Mouse (Mus musculus): ENCODE data around the gene Macrod2.

The Macrod2 gene

DNA sequence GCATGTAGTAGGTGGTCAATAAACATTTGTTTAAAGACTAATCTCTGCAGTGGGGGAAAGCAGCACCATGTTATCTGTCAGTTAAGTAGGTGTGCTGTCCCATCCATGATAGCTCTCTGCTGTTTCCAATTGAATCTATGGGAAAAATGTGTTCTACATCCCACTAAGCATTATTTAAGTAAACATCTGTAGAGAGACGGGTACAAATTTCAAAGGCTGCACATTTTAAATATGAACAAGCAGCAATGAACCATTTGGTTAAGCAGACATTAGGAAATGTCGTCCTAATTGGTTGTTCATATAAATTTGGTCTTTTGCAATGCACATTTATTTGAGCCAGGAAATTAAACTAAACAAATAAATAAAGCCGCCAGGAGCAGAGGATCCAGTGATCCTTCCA lies 1277.7 kb downstream of the Macrod2 start:
- DNase-seq (ENCODE audit: low read depth, low spot score): no peak

DNA sequence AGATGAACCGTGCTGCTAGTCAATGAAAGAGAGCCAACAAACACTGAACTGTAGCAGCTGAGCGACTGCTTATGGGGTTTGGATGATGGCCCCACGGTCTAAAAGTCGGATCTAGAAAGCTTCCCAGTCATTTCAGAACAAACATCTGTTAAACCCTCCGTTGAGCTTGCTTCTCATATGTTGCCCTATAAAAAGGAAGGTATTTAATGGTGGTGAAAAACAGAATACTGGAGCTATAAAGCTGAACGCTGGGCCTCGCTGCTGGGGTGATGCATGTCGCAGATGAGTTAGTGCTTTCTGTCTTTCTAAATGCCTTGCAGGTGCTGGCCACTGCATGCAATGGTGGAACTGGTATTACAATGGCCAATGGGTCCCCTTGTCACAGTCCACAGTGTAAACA lies 1278.3 kb downstream of the Macrod2 start:
- DNase-seq (ENCODE audit: low read depth, low spot score): no peak

DNA sequence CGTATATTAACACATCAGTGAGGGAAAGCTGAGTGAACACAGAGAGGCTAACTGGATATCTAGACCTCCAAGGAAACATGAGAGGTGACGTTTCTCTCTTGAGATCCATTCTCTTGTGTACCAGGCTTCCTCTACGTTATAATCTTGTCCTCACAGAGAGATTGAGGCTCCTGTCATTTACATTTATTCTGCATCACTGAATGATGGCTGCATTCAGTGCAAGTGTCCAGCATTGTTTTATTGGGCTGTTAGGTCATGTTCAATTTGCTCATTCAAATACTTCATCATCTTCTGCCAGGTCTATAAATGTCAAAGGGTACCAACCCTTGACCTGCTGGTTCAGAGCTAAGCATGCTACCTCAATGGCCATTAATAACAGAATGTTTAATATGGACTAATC lies 1302.4 kb downstream of the Macrod2 start:
- no peak for DNase-seq (ENCODE audit: low read depth, low spot score)

DNA sequence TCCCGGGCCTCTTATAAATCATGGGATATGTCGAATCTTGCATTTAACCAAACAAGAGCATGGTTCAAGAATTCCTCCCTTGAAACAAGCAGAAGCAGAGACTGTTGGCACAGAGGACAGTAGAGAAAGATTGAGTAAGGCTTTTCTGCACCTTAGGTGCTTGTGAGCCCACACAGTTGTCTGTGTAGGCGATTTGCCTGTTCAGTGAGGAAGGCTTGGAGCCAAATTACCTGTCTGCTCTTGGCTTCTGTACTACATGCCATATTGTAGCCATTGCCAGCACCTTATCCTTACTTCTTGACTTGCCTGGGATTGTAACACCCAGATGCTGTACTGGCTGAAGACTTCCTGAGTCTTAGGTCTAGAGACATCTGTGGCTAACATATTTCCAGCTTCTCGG lies 1303.2 kb downstream of the Macrod2 start:
- no peak for DNase-seq (ENCODE audit: low read depth, low spot score)

DNA sequence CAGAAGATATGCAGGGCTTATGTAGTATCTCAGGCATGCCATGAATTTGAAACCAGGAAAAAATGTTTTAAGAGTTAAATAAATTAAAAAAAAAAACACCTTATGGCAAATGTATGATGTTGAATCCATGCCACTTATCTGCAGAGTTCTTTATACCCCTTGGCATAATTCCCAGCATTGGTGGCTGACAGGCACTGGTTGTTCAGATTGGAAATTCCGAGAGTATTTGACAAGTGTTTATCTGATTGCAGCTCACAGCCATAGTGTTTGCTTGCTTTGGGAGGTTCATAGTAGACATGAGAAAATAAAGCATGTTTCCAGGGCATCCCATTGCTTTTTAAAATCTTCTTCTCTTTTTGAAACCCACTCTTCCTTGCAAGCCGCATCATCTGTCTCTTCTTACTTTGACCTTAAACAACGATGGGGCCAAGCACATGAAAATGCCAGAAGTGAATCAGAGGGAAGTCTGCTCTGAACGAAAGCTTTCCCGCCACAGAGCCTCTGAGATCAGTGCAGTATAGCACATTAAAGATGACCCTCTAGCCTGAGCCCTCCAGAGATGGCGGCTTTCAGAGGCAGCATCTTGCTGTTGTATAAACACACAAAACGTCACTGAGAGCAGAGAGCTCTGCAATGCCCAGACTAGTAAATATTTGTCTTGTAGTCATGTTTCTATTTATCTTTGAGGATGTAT lies 1305.8 kb downstream of the Macrod2 start:
- DNase-seq (ENCODE audit: low read depth, low spot score): no peak

DNA sequence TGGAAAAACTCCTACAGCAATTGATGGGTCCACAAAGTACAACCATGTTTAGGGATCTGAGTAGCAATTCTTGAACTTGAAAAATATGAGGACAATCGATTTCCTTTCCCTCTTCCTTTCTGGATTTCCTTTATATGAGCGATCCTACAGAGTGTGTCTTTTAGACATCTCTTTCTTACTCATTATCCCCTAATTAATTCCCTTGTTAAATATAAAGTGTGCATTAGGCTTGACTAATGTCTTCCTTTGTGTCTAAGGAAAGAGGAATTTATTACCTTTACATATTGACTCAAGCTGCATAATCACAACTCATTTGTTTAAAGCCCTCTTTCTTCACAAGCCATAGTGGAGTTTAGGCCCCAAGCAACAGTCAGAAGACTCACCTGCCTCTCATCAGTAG lies 1316.7 kb downstream of the Macrod2 start:
- no peak for DNase-seq (ENCODE audit: low read depth, low spot score)

DNA sequence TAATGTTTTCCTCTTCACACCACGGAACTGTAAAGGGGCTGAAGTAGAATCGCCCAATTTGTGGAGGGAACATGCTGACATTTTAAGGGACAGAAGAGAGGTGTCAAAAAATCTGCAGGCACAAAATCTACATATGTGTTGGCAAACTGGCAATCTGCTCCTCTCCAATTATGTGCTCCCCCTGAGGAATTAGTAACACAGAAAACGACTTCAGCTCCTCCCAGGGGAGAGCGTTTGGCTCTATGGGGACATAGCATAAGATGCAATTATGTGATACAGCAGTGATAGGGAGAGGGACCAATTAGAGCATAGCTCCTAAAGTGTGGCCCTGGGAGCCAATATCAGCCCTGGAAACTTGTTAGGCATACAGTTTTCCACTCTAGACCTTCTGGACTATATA lies 1317.2 kb downstream of the Macrod2 start:
- DNase-seq (ENCODE audit: low read depth, low spot score): no peak

DNA sequence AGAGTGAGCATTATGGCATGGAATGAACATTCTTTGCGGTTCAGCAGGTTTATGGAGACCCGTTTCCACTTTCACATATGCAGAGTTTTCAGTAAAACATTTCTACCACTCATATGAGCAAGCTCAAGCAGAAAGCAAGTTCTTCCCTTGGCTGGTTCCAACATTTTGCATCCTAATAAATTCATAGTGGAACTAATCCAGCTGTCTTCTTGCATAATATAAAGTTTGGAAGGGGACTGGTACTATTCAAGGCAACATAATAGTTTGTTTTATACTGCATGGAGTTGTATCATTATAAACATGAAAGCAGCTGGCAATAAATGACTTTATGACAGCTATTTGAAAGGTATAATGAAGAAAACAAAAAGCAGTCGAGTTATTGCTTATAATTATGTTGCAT lies 1320.0 kb downstream of the Macrod2 start:
- DNase-seq (ENCODE audit: low read depth, low spot score): no peak

DNA sequence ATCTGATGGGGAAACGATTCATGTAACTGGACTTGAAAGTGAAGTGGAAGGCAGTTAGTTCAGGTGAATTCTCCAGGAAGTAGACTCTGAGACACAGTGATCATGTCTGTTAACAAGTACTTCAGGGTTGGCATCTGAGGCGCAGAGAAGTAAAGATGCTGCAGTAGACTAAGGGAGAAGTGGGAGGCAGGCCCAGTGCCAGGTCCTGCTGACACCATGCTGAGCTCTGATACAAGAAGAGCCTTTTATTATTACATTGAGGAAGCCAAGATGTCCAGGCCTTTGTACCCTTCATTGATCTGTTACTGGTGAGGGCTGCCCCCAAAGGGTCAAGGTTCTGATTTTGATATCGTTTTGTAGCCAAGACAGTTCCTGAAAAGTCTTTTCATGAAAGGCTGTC lies 1327.4 kb downstream of the Macrod2 start:
- no peak for DNase-seq (ENCODE audit: low read depth, low spot score)

DNA sequence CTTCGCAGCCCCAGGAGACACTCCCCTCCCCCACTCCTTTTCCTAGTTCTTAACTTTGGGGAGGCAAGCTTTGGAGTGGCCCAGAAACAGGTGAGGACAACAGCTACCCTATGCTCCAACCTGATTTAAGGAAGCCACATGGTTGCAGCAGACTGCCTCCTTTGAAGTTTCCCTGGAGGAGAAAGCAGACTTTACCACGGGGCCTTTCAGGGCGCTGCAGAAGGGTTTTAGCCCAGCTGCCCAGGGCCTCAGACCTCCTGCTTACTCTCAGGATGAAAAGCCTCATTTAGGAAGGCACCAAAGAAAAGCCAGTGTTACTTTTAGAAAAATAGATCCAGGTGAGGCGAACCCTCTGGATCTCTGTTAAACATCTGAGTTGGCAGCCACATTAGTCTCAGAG lies 1333.9 kb downstream of the Macrod2 start:
- DNase-seq (ENCODE audit: low read depth, low spot score): no peak

DNA sequence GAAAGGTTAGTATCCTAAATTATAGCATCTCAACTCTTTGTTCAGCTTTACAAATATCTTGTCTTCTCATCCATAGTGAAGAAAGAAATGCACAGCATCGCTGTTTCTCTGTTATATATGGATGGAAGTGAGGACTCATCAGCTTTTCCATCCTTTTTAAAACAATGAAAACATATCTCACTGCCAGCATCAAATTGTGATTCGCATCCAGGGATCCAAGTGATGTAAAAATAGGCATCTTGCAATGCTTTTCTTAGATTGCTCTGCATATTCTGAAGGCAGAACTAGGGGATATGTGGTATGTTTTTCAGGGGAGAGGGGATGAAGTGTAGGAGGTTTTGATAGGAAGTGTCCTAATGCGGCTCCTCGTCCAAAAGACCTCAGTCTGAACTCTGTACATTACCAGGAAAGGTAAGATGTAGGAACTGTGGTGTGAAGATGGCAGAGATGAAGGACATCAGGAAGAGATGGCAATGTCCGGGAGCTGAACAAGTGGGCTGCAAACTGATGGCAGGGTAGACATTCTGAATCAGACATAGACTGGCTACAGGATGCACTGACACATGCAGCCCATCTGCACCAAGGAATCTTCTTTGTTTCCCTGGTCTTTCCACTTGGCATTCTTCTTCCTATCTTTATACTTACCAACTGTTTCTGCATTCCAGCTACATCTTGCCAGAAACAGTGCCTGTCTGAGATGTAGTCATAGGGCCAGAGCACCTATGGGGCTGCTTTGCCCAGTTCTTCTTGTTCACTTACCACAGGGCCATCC lies 1341.8 kb downstream of the Macrod2 start:
- DNase-seq (ENCODE audit: low read depth, low spot score): no peak

DNA sequence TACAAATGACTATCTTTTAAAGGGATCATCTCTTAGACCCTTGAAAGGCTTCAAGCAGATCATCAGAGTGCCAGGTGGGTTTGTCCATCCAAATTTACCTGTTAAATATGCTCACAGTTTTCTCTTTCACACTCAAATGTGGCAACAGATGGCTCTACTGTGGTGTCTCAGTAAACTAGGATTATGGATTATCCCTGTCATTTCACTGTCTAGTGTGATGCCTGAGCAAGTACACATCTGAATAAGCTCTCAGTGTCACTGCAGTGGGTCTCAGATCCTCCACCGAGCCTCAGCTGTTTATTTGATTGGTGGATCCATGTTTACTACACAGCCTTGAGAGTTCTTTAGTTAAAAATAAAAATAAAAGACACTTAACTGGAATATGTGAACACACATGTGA lies 1343.6 kb downstream of the Macrod2 start:
- no peak for DNase-seq (ENCODE audit: low read depth, low spot score)

DNA sequence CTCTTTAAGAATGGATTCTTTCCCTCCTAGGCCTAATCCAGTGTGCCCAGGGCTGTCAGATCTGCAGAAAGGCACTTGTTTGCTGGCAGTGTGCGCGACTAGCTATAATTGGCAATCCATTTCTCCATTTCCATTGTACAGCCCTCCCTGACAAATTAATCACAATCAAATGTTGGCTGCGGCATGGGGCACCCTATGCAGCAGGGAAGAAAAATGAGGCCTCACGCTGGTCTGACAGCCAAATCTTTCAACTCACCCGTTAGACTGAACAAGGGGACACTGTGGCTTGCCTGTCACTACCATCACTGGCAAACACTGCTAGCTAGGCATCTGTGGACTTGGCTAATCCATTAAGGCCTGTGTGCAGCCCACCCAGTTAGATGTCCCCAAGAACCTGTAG lies 1345.2 kb downstream of the Macrod2 start:
- DNase-seq (ENCODE audit: low read depth, low spot score): no peak

DNA sequence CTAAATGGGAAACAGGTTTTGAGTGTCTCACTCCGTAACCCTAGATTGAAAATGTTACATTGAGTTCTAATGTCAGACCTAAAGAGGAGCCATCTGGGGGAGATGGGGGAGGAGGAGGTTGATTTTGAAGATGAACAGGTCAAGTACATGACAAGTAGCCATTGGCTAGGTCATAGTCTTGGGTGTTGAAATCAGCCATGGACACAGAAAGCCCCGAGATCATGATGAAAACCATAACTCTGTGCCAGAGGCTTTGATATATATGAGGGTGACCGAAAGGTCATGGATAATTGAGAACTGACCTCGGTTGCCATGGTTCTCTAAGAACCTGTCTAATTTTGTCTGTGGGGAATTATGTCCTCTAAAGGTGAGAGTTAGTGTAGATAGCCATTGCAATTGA lies 1405.1 kb downstream of the Macrod2 start:
- DNase-seq (ENCODE audit: low read depth, low spot score): no peak

DNA sequence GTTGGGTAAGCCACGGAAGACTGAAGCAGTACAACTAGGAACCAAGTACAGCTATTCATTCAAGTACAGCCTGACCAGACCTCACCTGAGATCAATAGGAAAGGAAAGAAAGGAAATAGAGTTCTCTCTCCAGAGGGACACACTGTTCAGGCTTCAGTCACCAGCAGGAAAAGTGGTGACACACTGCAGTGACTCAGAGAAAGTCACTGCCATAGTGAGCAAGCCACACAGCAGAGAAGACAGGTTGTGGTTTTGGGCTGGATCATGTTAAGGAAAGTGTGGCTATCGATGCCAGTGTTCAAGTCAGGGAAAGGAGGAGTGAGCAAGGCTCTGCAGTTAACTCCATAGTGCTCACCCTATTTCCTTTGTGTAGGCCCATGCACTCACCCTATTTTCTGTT lies 1405.8 kb downstream of the Macrod2 start:
- no peak for DNase-seq (ENCODE audit: low read depth, low spot score)

DNA sequence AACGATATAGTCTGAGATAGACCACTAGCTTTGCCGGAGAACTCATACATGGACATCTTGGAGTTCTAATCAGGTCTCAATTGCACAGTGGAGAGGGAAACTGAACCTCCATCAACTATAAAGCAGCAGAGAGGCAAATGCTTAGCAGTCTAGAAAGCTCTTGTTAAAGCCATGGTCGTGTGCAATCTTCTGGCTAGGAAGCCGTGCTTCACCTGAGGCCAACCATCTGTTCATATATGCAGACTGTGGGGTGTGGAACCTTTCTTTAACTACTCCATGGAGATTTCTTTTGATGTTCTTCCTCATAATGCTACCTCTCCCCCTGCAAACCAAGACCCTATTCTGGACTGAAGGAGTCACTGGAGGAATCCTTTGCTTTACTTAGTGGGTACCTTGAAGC lies 1421.2 kb downstream of the Macrod2 start:
- no peak for DNase-seq (ENCODE audit: low read depth, low spot score)

DNA sequence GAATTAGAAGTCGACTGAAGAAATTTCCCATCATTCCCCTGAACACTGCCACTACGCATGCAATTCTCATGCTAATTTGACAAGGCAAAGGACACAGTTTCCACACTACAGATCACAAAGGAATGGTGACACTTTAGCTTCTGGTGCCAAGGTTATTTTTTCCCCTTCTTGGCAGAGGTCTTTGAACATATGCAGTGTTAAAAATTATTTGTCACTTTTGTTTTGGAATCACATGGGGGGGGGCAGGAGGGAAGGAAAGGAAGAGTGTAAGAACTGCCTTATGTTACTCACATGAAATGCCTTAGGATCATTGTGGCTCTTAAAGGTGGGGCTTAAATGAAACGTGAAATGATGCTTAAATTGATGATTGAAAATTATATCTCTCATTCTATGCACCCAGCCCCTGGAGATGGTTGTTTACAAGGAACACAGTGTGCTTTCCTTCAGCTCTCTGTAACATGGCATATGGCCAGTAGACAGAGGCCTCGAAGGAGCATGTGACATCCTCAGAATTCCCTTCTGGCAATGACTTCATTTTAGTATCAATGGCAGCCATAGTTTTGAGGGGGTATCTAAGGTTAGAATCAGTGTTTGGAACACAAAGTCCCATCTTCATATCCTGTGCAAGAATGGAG lies 1422.6 kb downstream of the Macrod2 start:
- DNase-seq (ENCODE audit: low read depth, low spot score): no peak

DNA sequence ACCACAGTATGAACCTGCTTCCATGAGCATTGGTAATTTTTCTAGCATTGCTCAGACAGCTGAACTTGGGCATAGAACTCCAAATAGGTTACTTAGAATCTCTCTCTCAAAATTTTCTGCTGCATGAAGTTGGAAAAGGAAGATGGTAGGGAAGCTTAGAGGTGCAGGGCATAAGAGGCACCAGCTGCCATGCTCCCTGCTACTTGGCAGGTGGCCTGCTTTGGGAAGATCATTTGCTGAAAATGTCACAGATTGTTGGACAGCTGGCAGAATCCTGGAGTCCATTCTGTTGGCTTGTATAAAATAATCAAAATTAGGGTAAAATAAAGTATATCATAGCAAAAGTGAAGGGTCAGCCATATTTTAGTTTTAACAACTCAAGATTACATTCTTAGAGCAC lies 1425.7 kb downstream of the Macrod2 start:
- DNase-seq (ENCODE audit: low read depth, low spot score): no peak

DNA sequence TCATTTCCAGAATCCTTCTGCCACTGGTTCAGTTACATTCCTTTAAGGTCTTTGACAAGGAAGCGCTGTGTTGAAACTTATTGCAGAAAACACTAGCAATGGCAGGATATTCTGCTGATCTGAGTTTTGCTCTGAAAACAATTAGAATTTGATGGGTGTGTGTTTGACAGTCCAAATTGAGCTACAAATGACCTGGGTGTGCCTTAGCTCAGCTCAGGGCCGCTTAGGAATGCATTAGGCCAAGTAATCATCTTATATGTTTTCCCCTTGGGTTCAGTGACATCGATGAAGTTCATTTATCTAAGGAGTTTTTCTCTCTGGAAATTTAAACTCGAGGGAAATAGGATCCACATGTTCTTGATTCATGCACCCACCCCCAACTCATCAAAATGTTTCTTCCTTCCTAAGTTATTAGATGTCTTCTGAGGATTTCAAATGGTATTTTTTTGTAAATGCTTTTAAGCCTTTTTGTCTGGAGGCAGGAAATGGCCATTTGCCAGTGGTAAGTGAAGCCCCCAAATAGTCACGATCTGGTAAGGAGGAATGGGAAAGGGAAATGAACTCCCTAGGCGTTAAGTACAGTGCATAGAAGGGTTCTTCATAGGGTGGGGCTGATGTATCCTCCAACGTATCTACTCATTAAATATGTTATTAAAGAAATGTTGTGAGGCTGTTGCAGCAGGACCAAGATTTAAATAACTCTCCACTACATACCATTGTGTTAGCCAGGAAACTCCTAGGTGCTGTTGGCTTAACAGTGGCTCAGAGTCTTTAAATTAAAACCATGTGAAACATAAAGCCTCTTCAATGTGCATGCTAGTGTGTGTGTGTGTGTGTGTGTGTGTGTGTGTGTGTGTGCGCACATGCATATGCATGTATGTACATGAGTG lies 1430.7 kb downstream of the Macrod2 start:
- DNase-seq (ENCODE audit: low read depth, low spot score): no peak

DNA sequence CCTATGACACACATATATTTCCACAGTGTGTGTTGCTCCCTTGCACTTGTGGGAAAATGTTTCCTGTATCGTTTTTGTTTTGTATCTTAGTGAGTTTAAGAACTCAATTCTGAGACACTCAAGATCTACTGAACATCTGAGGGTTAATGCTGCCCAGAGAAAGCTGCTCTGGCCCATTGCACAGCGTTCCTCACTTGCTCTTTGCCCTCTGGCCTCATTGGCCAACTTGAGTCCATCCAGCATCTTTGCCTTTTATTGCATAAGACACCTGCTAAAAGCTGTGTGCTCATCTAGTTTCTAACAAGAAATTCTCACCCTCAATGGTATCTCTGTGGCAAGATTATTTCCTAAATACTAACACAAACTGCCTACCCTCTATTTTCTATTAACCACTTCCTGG lies 1435.4 kb downstream of the Macrod2 start:
- DNase-seq (ENCODE audit: low read depth, low spot score): no peak

DNA sequence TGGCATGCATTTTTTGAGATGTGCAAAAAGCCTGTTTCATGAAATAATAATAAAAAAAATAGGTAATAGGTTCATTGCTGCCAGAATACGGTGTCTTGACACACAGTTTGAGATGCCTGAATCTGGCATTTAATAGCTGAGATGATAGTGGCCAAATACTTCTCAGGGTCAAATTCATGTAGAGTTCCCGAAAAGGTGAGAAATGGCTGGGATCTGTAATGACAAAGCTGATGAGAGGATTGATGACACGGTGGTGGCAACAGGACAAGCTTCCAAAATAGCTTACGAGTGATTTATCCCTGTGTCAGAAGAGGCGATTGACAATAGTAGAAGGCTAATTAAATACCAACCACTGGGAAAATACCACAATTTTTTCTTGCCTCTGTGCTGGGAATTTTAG lies 1436.4 kb downstream of the Macrod2 start:
- no peak for DNase-seq (ENCODE audit: low read depth, low spot score)

DNA sequence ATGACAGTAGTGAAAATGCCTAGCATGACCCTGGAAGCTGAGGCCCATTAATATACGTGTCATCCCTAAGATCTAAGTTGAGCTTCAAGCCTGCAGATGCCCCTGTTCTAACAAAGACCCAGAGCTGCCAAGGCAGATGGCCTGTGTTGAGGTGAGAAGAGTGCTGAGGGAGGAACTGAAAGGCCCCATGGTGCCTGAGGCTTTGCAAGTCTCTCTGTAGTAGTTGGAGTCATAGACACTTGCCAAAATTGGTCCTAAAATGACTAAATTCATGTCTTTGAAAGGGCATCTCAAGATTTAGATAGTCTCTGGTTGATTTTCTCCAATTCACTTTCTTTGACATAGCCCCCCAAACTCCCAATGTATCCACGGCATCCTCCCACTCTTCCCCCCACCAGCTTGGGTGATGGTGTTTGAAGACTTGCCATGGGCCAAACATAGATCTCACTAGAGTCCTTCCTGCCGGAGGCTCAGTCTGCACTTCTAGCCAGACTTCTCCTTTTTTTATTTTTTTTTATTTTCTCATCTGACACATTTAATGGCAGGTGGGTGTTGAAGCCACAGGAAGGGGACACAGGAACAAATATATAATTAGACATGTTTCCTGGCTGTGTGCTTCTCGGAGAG lies 1439.2 kb downstream of the Macrod2 start:
- DNase-seq (ENCODE audit: low read depth, low spot score): no peak

Measured in embryo, embryonic 11.5 days (tissue).